ENCODE assay signal across 8 mouse cellular contexts in the genomic region with DNA sequence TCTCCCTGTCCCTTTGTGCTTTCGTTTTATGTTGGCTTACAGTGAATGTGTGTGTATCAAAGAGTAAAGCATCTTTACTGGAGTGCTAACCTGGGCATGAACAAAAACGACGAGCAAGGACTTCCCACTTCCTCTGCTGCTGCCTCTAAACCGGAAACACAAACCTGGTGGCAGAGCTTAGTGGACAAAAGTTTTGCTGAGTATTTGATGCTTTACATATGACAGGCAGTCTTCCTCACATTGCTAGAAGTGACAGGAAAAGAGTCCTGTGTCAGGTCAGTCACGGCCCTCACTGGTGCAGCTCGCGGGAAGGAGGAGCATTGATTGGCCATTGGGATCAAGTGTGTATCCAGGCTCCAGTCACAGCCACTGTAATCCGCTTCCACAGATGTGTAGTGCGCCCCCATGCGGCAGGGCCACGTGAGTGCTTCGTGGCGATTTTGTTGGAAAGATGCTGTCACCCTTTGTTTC. TPM values are rescaled to one million over a fixed set of nuclear protein-coding genes. Genes with fewer than 3 reads are reported as not detected.
DNase-seq lines count a peak whose midpoint lies in the region; ATAC-seq and TF ChIP-seq lines count a peak whose summit lies in the region.

No protein-coding gene starts in this region.

- peak overlapping the region; percentile 60 for H3K4me2 ChIP-seq in lung, embryonic 15.5 days

- H3K36me3 ChIP-seq in hindbrain, embryonic 10.5 days, result peaks cover 25% of the 10 kb centered on the region; the same call in 1 of the 2 replicates
- H3K36me3 ChIP-seq in lung, embryonic 15.5 days, result no peaks in the 10 kb centered on the region

- peak overlapping the region; percentile 54 for H3K4me3 ChIP-seq in hindbrain, embryonic 10.5 days
- H3K4me3 ChIP-seq in lung, embryonic 15.5 days, result peak overlapping the region; percentile 36
- H3K4me3 ChIP-seq in olfactory bulb, adult 2 months (ENCODE audit: insufficient read depth, low read depth, low read length), result peak overlapping the region; percentile 47

- H3K27me3 ChIP-seq in hindbrain, embryonic 10.5 days (ENCODE audit: insufficient read depth, poor library complexity, severe bottlenecking), result no peaks in the 10 kb centered on the region
- no peaks in the 10 kb centered on the region for H3K27me3 ChIP-seq in lung, embryonic 15.5 days

- peak; percentile 84 for TF ChIP-seq CTCF in olfactory bulb, adult 2 months (IDR thresholded peaks at IDR 0.05; ENCODE audit: insufficient read depth, low read depth, low read length)

- H3K4me1 ChIP-seq in hindbrain, embryonic 10.5 days (replicated peaks), result peaks cover 97% of the 10 kb centered on the region
- peaks cover 91% of the 10 kb centered on the region for H3K4me1 ChIP-seq in lung, embryonic 15.5 days
- peaks cover 21% of the 10 kb centered on the region for H3K4me1 ChIP-seq in olfactory bulb, adult 2 months (ENCODE audit: control insufficient read depth, insufficient read depth, low read length)

- under 1% methylated on average over 13 of the region's 13 CpGs for WGBS in hindbrain, embryonic 10.5 days
- 1% methylated on average over 13 of the region's 13 CpGs for WGBS in lung, embryonic 15.5 days
- WGBS in olfactory bulb, adult 2 months, result under 1% methylated on average over 13 of the region's 13 CpGs

- TF ChIP-seq POLR2A in olfactory bulb, adult 2 months (IDR thresholded peaks at IDR 0.05; ENCODE audit: insufficient read depth, low read depth, low read length), result no peak

- peak overlapping the region; percentile 71 for H3K27ac ChIP-seq in hindbrain, embryonic 10.5 days
- peak overlapping the region; percentile 41; the same call in 1 of the 2 replicates for H3K27ac ChIP-seq in lung, embryonic 15.5 days
- peak overlapping the region; percentile 53; the same call in 1 of the 2 replicates for H3K27ac ChIP-seq in olfactory bulb, adult 2 months (ENCODE audit: insufficient read depth, low read depth, low read length)

- DNase-seq in MEL-GATA-1-ER (ENCODE audit: extremely low read depth, low read depth), result peak; percentile 90
- peak; percentile 75 for DNase-seq in cerebellum, adult 8-10 months
- peak; percentile 87 for DNase-seq in hindbrain, embryonic 10.5 days (ENCODE audit: low spot score)
- peak; percentile 94 for DNase-seq in layer of hippocampus, adult 9-10 months (ENCODE audit: low spot score)
- peak; percentile 59 to 76 for DNase-seq in thymus, adult 18-20 months

- peak; percentile 68 for ATAC-seq in frontal cortex, adult (ENCODE audit: low TSS enrichment)
- peak; percentile 74; the same call in 1 of the 2 replicates for ATAC-seq in lung, embryonic 15.5 days (ENCODE audit: borderline replicate concordance, extremely low read depth, low FRiP score, low TSS enrichment)

- peak overlapping the region; percentile 2; the same call in 1 of the 2 replicates for H3K9ac ChIP-seq in lung, embryonic 15.5 days

- H3K9me3 ChIP-seq in hindbrain, embryonic 10.5 days, result no peaks in the 10 kb centered on the region
- H3K9me3 ChIP-seq in lung, embryonic 15.5 days, result no peaks in the 10 kb centered on the region

RNA-seq across cellular contexts. Expression of a gene that starts 35.7 kb away (rescaled TPM):
- polyA plus RNA-seq in hindbrain, embryonic 10.5 days (2016; fragmentation: Nextera tagmentation; extraction: Ambion mirVana), result 38.5 and 40.1 TPM in 2 replicates
- polyA plus RNA-seq in lung, embryonic 15.5 days (2015; fragmentation: Nextera tagmentation; extraction: Ambion mirVana), result 30.9 and 39.5 TPM in 2 replicates
- 300 and 913 TPM in 2 replicates for polyA plus RNA-seq in olfactory bulb, adult 2 months (2012; ENCODE audit: insufficient read depth, insufficient read length, low replicate concordance, missing spikeins)

Comparison
In these comparisons a context has a peak if more than half of its experiments do, and no peak if none do; other contexts are left out.
1. Peak in every context shown above with its lines: DNase-seq, ATAC-seq, H3K4me3 ChIP-seq and H3K27ac ChIP-seq.